Mouse (Mus musculus) forebrain, embryonic 10.5 days (tissue): ENCODE results near the gene Ankrd33. TPM values are rescaled to one million over a fixed set of nuclear protein-coding genes. Genes with fewer than 3 reads are reported as not detected.

Experiments
- DNase-seq: peaks from one replicate; pipeline ENCODE4 v3.0.0-alpha.2; 2017; ENCODE audit warnings: low spot score; ENCODE audit errors: extremely low spot score
- H3K27ac ChIP-seq: fragments of 300-500 bp; sonication (generic); 2 replicates; pipeline ENCODE4 v1.5.1; 2016; ENCODE audit warnings: mild to moderate bottlenecking
- H3K27me3 ChIP-seq: fragments of 300-500 bp; sonication (generic); 2 replicates; pipeline ENCODE4 v1.6.1; 2016; ENCODE audit warnings: mild to moderate bottlenecking; ENCODE audit not compliant: poor library complexity, severe bottlenecking
- H3K36me3 ChIP-seq: fragments of 300-500 bp; sonication (generic); replicated peaks from 2 replicates; pipeline ENCODE4 v1.6.1; 2016; ENCODE audit warnings: mild to moderate bottlenecking, moderate library complexity
- H3K4me1 ChIP-seq: fragments of 300-500 bp; sonication (generic); 2 replicates; pipeline ENCODE4 v1.6.1; 2016
- H3K4me3 ChIP-seq: fragments of 300-500 bp; sonication (generic); 2 replicates; pipeline ENCODE4 v1.5.1; 2016; ENCODE audit warnings: mild to moderate bottlenecking, moderate library complexity
- H3K9me3 ChIP-seq: fragments of 300-500 bp; sonication (generic); 2 replicates; pipeline ENCODE4 v1.6.1; 2016; ENCODE audit warnings: mild to moderate bottlenecking, moderate library complexity
- WGBS: fragments of 180-500 bp; shearing (Covaris S2); methylation state at CpG from one replicate; pipeline ENCODE4 v1.1.7; 2016; 5-methylcytosine and 5-hydroxymethylcytosine counted together
- polyA plus RNA-seq: library from polyadenylated mRNA; unstranded; fragments of >200 nt; fragmentation: Nextera tagmentation; extraction: Ambion mirVana; gene quantifications from 2 replicates; pipeline ENCODE4 v1.2.1, GENCODE M21; 2016

Gene Ankrd33
- polyA plus RNA-seq, 1 experiment from 2014 or later: not detected

- Histone ChIP-seq H3K27ac (peak overlapping the region; percentile 53), H3K4me1 (peaks cover 26% of the 10 kb centered on the region), H3K4me3 (no peak overlapping the region), H3K27me3 (0 out of 2 replicates have a peak, but pooled peaks cover 11% of the 10 kb centered on the region), H3K9me3 (peaks cover 3% of the 10 kb centered on the region; the same call in 1 of the 2 replicates), H3K36me3 (no peaks in the 10 kb centered on the region)
- no peak for DNase-seq
- 64% methylated on average over 14 of the region's 14 CpGs for WGBS
Measured at GRCm38 (mm10) chr15:101118399-101119125, 3.0 kb downstream of the Ankrd33 start.

- H3K4me1 ChIP-seq: peaks cover 26% of the 10 kb centered on the region
- H3K9me3 ChIP-seq: no peaks in the 10 kb centered on the region
- peaks cover 20% of the 10 kb centered on the region for H3K27me3 ChIP-seq
Measured at GRCm38 (mm10) chr15:101121411-101122289, 6.1 kb downstream of the Ankrd33 start.

GRCm38 (mm10) chr15:101122290-101122589 is 6.7 kb downstream of the Ankrd33 start:
- Histone ChIP-seq H3K36me3 (no peaks in the 10 kb centered on the region), H3K4me3 (no peak overlapping the region), H3K4me1 (peaks cover 26% of the 10 kb centered on the region), H3K27me3 (peaks cover 26% of the 10 kb centered on the region), H3K9me3 (no peaks in the 10 kb centered on the region), H3K27ac (no peak overlapping the region)
- whole genome bisulfite sequencing: 30% methylated on average over 2 of the region's 2 CpGs
- no peak for DNase-seq

More at GRCm38 (mm10) chr15:101121411-101122289, 6.1 kb downstream of the Ankrd33 start:
- H3K4me3 ChIP-seq: no peak overlapping the region
- H3K36me3 ChIP-seq: no peaks in the 10 kb centered on the region
- H3K27ac ChIP-seq: no peak overlapping the region
- no peak for DNase-seq
- 72% methylated on average over 9 of the region's 9 CpGs for WGBS

GRCm38 (mm10) chr15:101123202-101123601 is 7.6 kb downstream of the Ankrd33 start:
- H3K9me3 ChIP-seq: no peaks in the 10 kb centered on the region
- 76% methylated on average over 4 of the region's 4 CpGs for WGBS
- H3K27me3 ChIP-seq: peaks cover 36% of the 10 kb centered on the region
- no peak overlapping the region for H3K4me3 ChIP-seq
- H3K4me1 ChIP-seq: peaks cover 31% of the 10 kb centered on the region
- DNase-seq: no peak
- no peaks in the 10 kb centered on the region for H3K36me3 ChIP-seq
- H3K27ac ChIP-seq: peak overlapping the region; percentile 58

GRCm38 (mm10) chr15:101125561-101125960 is 10.0 kb downstream of the Ankrd33 start:
- no peaks in the 10 kb centered on the region for H3K36me3 ChIP-seq
- no peak overlapping the region for H3K27ac ChIP-seq
- peaks cover 30% of the 10 kb centered on the region for H3K4me1 ChIP-seq
- no peak for DNase-seq
- no peaks in the 10 kb centered on the region for H3K9me3 ChIP-seq
- H3K4me3 ChIP-seq: no peak overlapping the region
- peaks cover 48% of the 10 kb centered on the region for H3K27me3 ChIP-seq
- 90% methylated on average over 6 of the region's 6 CpGs for WGBS

- no peaks in the 10 kb centered on the region for H3K36me3 ChIP-seq
- H3K27ac ChIP-seq: no peak overlapping the region
- H3K9me3 ChIP-seq: no peaks in the 10 kb centered on the region
- no peak overlapping the region for H3K4me3 ChIP-seq
- DNase-seq: no peak
- peaks cover 62% of the 10 kb centered on the region for H3K27me3 ChIP-seq
- H3K4me1 ChIP-seq: peaks cover 40% of the 10 kb centered on the region
- 76% methylated on average over 12 of the region's 12 CpGs for WGBS
Measured at GRCm38 (mm10) chr15:101126876-101127544, 11.5 kb downstream of the Ankrd33 start.

- no peak for DNase-seq
- Histone ChIP-seq H3K4me3 (peak within 1 kb of the TSS; percentile 48), H3K27me3 (peaks cover 75% of the 10 kb centered on the region), H3K9me3 (no peaks in the 10 kb centered on the region), H3K36me3 (no peaks in the 10 kb centered on the region), H3K4me1 (peaks cover 39% of the 10 kb centered on the region), H3K27ac (peak within 1 kb of the TSS; percentile 67)
- WGBS: 4% methylated on average over 46 of the region's 46 CpGs
Measured at GRCm38 (mm10) chr15:101128181-101129089, 12.9 kb downstream of the Ankrd33 start, which contains the start of gene Acvrl1. Acvrl1 (plus strand) TSS chr15:101128522.

- no peak for DNase-seq
- Histone ChIP-seq H3K4me1 (peaks cover 49% of the 10 kb centered on the region), H3K27me3 (peaks cover 78% of the 10 kb centered on the region), H3K4me3 (peak overlapping the region; percentile 48), H3K27ac (peak overlapping the region; percentile 67; the same call in 1 of the 2 replicates), H3K36me3 (no peaks in the 10 kb centered on the region), H3K9me3 (no peaks in the 10 kb centered on the region)
- 33% methylated on average over 5 of the region's 5 CpGs for WGBS
Measured at GRCm38 (mm10) chr15:101129412-101129811, 13.9 kb downstream of the Ankrd33 start.

GRCm38 (mm10) chr15:101131498-101131897 is 15.9 kb downstream of the Ankrd33 start:
- WGBS: 46% methylated on average over 11 of the region's 11 CpGs
- H3K4me3 ChIP-seq: no peak overlapping the region
- no peaks in the 10 kb centered on the region for H3K36me3 ChIP-seq
- H3K4me1 ChIP-seq: peaks cover 62% of the 10 kb centered on the region
- H3K27ac ChIP-seq: no peak overlapping the region
- H3K9me3 ChIP-seq: no peaks in the 10 kb centered on the region
- H3K27me3 ChIP-seq: peaks cover 82% of the 10 kb centered on the region
- no peak for DNase-seq

GRCm38 (mm10) chr15:101132041-101132440 is 16.5 kb downstream of the Ankrd33 start:
- Histone ChIP-seq H3K36me3 (no peaks in the 10 kb centered on the region), H3K27ac (no peak overlapping the region), H3K4me1 (peaks cover 62% of the 10 kb centered on the region), H3K27me3 (peaks cover 78% of the 10 kb centered on the region), H3K9me3 (no peaks in the 10 kb centered on the region), H3K4me3 (no peak overlapping the region)
- WGBS: 78% methylated on average over 6 of the region's 6 CpGs
- DNase-seq: no peak

- Histone ChIP-seq H3K27me3 (peaks cover 70% of the 10 kb centered on the region), H3K4me3 (no peak overlapping the region), H3K27ac (peak overlapping the region; percentile 48), H3K4me1 (peaks cover 62% of the 10 kb centered on the region), H3K36me3 (0 out of 2 replicates have a peak, but pooled peaks cover 3% of the 10 kb centered on the region), H3K9me3 (no peaks in the 10 kb centered on the region)
- WGBS: 82% methylated on average over 6 of the region's 6 CpGs
- no peak for DNase-seq
Measured at GRCm38 (mm10) chr15:101132761-101133160, 17.2 kb downstream of the Ankrd33 start.
